Mouse (Mus musculus): ENCODE measurements around the gene Wdr74. TPM values are rescaled to one million over a fixed set of nuclear protein-coding genes. Genes with fewer than 3 reads are reported as not detected.

The Wdr74 gene
- total RNA-seq, 2 experiments from 2014 or later = 51.1 to 58.8 TPM

DNA sequence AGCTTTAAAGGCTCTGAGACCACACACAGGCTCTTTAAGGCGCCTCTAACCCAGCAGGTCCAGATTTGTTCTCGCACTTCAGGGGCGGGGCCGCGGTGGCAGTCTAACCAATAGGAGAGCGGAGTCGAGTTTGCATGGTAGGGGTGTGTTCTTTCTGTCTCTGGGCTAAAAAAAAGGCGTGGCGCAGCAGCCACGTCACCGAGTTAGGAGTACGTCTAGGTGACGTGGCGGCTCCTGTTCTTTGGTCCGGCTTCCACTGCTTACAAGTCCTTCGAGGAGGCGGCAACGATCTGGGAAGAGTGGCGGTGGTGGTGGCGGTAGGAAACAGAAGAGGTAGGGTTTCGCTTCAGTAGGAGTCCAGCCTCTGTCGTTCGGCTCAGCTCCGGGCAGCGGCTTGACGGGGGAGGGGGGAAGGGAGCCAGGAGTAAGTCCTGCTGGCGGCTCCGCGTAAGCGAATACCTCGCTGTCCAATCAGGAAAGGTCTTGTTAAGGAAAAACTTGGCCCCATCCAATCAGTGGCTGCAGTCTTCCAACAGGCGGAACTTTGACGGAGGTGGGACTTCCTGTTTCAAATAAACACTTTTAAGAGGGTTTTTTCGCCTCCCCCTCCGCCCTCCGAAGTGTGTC, 5.7 kb downstream of the Wdr74 start, which contains the start of gene Stx5a:
TSS of gene Stx5a (plus strand) at position 171 of the 627 bp plus-strand sequence.
- peak; percentile 95 for DNase-seq

- DNase-seq = peak; percentile 21
Observed at GRCm38 (mm10) chr19:8742176-8742575, 6.5 kb downstream of the Wdr74 start.

DNA sequence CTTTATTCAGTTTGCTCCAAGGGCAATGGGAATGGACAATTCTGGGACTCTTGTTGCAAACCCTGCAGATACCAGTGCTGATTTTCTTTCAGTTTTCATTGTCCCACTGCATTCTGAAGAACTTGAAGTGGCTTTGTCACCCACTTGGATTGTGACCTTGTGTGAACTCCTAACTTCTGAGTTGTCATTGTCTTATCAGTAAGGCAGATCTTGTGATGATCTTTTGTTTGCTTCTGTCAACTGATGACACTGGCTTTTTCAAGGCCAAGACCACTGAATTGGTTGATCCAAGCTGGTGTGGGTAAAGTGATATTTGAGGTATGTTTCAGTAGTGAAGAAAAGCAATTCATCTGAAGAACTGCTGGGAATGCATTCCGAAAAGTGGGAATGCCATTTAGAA, 9.8 kb downstream of the Wdr74 start:
- no peak for DNase-seq

DNA sequence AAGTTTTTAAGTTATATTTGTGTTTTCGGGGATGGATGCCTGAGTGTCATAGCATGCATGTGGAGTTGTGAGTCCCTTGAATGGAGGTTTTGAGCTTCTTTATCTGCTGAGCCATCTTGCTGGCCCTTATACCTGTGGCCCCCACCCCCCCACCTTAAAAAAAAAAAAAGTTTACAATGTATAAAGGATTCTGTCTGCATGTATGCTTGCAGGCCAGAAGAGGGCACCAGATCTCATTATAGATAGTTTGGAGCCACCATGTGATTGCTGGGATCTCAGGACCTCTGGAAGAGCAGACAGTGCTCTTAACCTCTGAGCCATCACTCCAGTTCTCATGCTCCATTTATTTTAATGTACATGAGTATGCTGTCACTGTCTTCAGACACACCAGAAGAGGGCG, 11.7 kb downstream of the Wdr74 start:
- no peak for DNase-seq

- no peak for DNase-seq
Observed at GRCm38 (mm10) chr19:8755652-8756051, 20.0 kb downstream of the Wdr74 start.

DNA sequence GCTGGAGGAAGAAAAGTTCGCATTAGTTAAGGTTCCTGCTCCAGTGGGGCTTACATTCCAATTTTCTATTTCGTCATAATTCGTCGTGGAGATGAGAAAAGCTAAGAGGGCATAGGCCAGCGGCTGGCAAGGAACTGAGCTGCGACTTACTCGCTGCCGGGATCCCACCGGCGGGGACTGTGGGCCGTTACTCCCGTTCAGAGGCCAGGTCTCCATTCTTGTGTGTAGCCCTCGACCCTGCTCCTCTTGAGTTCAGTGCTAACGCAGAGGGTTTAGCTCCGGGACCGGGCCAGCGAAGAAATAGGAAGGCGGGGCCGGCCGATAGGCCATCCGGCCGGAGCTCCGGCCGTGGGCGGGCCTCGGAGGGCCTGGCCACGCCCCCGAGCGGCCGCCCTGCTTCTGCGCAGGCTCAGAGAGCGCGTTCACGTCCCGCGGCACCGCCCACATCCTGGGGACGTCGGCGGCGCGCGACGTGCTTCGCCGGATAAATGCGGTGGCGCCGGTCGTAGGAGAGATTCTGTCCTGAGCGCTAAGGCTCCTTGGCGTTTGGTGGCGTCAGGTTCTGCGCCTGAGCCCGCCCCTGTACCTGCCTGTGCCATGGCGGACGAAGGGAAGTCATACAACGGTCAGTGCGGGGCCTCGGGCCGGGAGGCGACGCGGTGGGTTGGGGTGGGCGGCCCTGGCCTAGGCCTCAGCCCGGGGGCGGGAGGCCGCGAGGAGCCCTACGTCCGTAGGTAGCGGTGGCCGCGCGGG, 21.2 kb downstream of the Wdr74 start, which contains the start of gene Nxf1:
TSS of gene Nxf1 (plus strand) at position 439 of the 753 bp plus-strand sequence.
- peak; percentile 98 for DNase-seq

DNA sequence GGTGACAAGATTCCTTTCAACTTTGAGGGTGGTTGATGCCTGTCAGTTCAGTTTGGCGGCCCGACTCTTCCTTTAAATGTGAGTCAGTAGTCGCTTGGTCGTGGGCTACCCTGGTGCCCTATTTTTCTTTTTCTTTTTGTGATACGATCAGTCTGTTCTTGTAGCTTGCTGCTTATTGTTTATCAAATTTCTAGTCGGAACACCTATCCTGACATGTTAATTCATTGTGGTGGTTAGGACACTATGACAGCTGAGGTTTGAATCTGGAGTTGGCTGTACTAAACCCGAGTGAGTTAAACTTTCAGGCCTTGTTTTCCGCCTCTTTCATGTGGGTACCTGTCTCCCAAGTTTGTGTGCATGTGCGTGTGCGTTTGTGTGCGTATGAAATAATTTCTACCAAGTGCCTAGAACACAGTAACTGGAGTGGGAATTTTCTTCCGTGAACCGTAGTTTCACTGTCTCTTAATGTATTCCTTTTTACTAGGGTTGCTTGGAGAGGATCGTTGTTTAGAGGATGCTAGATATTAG, 21.9 kb downstream of the Wdr74 start:
- no peak for DNase-seq

DNA sequence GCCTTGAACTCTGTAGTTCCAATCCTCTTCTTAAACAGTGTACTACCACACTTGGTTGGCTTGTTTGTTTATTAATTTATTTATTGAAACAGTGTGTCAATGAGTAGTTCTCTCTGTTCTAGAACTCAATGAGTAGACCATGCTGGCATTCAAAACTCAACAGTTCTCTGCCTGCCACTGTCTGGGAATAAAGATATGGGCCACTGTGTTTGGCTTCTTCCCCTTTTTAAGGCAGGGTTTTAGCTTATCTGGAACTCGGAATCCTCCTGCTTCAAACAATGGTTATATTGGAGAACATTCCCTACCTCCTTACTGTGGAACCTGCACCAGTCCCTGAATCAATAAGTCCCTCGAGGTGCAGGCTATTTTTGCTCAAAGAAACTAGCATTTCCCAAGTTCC, 23.3 kb downstream of the Wdr74 start:
- no peak for DNase-seq

DNA sequence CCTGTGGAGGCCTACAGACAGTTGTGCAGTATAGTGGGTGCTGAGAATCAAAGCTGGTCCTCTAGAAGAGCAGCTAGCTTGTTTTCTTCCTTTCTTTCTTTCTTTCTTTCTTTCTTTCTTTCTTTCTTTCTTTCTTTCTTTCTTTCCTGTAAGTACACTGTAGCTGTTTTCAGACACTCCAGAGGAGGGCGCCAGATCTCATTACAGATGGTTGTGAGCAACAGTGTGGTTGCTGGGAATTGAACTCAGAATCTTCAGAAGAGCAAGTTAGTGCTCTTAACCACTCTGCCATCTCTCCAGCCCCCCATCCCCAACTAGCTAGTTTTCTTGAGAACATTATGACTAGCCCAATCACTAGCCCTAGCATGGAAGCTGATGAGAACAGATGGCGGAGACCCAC, 25.1 kb downstream of the Wdr74 start:
- no peak for DNase-seq

- DNase-seq = no peak
Observed at GRCm38 (mm10) chr19:8763276-8763675, 27.6 kb downstream of the Wdr74 start.

DNA sequence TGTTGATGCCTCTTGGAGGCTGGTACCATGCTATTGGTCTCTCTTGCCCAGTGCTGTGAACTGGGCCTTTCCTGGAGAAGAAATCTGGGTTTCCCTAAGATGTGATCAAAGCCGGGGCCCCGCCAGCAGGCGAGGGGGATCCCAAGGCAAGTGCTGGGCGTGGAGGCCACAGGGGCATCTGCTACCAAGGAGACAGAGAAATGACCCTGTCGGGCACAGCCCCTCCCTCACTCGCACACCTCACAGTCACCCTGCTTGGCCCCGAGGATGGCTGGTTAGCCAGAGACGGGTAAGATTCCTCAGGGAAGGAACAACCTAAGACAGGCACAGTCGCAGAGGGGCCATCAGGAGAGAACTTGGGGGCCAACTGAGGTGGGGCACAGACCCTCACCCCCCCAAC, 29.9 kb downstream of the Wdr74 start:
- no peak for DNase-seq

DNA sequence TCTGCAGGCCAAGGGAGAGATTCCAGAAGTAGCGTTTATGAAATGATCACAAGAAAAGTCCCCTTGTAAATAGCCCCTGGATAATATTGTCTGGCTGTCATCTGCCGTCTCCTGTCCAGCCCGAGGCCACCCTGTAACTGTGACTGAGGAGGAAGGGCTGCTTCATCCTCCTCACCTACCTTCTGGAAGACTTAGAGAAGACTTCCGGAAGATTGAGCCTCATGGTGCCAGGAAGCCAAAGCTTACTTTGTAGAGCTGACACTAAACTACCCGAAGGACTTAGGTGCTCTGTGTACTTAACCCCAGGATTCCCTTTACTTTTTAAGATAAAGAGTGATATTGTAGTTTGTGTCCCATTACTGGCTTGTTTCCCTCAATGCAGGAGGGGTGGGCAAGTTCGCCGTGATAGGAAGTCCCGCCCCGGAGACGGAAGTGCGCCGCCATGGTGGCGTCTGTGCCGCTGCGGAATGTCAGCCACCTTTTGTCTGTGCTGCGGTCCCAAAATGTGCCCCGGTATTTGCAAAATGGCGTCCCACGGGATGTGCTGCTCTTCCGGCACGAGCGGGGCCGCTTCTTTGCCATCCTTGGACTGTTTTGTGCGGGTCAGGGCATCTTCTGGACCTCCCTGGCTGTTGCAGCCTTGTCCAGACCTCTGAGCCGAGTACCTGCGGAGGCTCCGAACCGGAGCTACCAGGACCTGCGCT, 35.1 kb downstream of the Wdr74 start, which contains the start of gene Tmem223:
TSS of gene Tmem223 (plus strand) at position 430 of the 704 bp plus-strand sequence.
- DNase-seq = peak; percentile 90

GRCm38 (mm10) chr19:8772996-8773395, 37.4 kb downstream of the Wdr74 start:
- no peak for DNase-seq

DNA sequence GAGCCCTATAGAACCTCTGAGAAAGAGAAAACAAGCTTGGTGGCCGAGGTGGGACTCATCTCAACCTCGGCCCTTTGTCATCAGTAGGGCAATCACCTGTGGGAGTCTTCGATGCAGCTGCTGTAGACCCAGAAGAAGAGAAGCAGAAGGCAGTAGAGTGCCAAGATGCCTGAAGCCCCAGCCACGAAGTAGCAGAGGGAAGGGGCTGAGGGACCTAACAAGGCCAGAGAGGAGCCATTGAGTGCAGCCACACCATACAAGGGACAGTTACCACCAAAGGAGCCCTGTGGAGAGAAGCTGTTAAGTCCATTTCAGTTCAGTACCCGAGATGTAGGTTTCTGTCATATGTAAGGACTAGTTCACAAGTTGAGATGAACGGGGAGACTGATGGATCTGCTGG, 37.8 kb downstream of the Wdr74 start:
- no peak for DNase-seq

GRCm38 (mm10) chr19:8774086-8774835, 38.6 kb downstream of the Wdr74 start, which contains the start of gene Tmem179b:
Gene Tmem179b, minus strand, starts transcription at chr19:8774467.
- DNase-seq = peak; percentile 98

GRCm38 (mm10) chr19:8774951-8775421, 39.4 kb downstream of the Wdr74 start:
- peak; percentile 62 for DNase-seq

DNA sequence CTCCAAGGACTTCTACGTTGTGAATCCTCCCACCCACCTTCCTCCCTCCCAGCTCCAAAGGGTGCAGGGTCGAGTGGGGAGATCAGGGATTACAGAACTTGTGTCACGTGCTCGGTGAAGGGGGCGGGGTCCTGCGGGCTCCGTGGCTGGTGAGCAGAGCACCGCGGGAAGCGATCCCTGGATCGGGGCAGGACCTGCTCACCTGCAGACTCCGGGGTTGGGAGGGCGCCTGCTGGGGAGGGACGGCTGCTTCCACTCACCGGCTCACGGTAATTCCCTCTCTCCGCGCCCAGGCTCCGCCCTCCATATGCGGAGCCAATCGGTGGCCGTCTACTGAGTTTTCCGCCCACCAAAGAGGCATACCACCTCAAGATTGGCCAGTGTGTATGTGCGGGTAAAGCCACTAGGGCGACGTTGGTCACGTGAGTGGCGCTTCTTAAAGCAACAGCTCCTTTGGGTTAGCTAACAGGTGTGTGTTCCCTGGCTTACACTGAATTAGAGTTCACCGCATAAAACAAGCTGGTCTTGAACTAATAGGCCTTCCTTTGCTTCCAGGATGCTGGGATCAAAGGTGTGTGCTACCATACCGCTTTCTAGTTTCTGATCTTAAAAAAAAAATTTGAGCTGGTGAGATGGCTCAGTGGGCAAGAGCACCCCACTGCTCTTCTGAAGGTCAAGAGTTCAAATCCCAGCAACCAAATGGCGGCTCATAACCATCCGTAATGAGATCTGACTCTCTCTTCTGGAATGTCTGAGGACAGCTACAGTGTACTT, 50.6 kb downstream of the Wdr74 start, which contains the start of gene Taf6l:
TSS of gene Taf6l (minus strand) at position 410 of the 774 bp plus-strand sequence.
- DNase-seq = peak; percentile 93

DNA sequence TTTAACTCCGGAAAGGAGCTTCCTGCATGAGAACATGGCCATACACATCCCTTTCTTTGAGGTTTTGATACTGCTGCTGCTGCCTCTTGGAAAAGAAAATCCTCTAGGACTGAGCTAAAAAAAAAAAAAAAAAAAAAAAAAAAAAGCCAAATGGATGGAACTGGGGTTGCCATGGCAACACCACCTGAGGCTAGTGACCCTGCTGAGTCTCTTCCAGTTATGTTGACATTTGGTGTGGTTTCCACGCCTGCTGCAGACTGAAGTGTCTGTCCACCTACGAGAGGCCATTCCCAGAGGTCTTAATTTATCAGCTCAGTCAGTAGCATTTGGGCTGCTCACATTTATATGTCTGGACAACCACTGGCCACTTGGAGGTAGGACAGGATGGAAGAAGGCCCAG, 52.9 kb downstream of the Wdr74 start:
- DNase-seq = no peak

- no peak for DNase-seq
Observed at GRCm38 (mm10) chr19:8789171-8789570, 53.5 kb downstream of the Wdr74 start.

DNA sequence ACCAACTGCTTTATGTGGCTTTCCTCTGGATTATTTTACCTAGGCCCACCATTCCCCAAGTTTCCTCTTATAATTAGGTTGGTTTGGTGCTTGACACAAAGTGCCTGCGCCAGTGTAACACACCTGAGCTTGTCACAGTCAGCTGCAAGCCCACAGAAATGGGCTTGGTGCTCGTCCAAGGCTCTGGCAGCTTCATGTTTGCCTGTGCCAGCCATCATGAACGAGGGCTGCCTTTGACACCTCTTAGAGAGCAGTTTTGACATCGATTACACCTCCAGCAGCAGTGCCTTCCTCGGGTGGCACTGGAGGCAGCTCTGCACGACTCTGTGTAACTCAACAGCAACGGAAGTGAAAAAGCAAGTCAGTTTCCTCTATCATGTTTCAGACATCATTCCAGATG, 54.5 kb downstream of the Wdr74 start:
- no peak for DNase-seq
